Mouse (Mus musculus): ENCODE results near the gene Snca. TPM values are rescaled to one million over a fixed set of nuclear protein-coding genes. Genes with fewer than 3 reads are reported as not detected.

Gene Snca
- polyA plus RNA-seq (2017; shearing (Covaris generic)): not detected

DNA sequence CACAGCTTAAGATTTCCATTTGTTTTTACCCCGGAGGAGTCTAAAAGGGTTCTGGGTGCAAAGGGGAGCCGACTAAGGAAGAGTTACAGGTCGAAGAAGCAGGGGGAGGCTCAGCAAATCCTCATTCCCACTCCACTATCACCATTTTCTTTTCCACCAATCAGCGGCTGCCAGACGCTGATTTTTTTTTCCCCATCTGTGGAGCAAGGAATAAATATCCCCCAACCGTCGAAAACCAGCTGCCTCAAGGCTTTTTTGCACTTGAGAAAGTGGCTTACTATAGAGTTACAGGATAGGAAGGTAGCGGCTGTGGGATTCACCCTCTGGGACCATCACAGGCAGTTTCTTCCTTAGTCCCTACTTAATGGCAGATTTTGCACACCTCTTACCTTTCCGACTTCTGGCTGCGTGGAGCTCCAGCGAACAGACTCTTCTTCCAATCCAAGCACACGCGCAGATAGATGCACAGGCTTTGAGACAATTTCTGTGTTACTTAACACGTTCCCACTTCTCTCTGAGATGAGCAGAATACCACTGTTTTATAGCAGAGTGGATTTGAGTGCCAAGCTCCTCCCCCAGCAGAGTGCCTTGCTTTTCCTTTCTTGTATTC, at the start of gene Snca:
Gene Snca (minus strand): TSS at position 574 of the 610 bp plus-strand sequence.

Other genes starting within 250 kb of the Snca start
- not detected for gene Mmrn1, start 95.1 kb upstream of the Snca start, polyA plus RNA-seq (2017; shearing (Covaris generic))

Data from effector memory CD4-positive, alpha-beta T cell, adult 5 months (primary cell).